Mouse (Mus musculus): ENCODE results near the gene Tnfsf11.

Gene Tnfsf11

GRCm38 (mm10) chr14:78307286-78308237 is at the start of gene Tnfsf11:
Gene Tnfsf11, minus strand, starts transcription at chr14:78308043.
- peak; percentile 9 to 10 for DNase-seq

GRCm38 (mm10) chr14:78356764-78357163 is 48.9 kb upstream of the Tnfsf11 start:
- DNase-seq = no peak

- DNase-seq = no peak
Measured at GRCm38 (mm10) chr14:78355381-78355780, 47.5 kb upstream of the Tnfsf11 start.

GRCm38 (mm10) chr14:78352865-78353264 is 45.0 kb upstream of the Tnfsf11 start:
- no peak for DNase-seq

- no peak for DNase-seq
Measured at GRCm38 (mm10) chr14:78351544-78351943, 43.7 kb upstream of the Tnfsf11 start.

GRCm38 (mm10) chr14:78347715-78348114 is 39.9 kb upstream of the Tnfsf11 start:
- DNase-seq = no peak

- DNase-seq = no peak
Measured at GRCm38 (mm10) chr14:78343007-78343406, 35.2 kb upstream of the Tnfsf11 start.

GRCm38 (mm10) chr14:78342146-78342545 is 34.3 kb upstream of the Tnfsf11 start:
- DNase-seq = no peak

GRCm38 (mm10) chr14:78333341-78333740 is 25.5 kb upstream of the Tnfsf11 start:
- DNase-seq = no peak

- DNase-seq = no peak
Measured at GRCm38 (mm10) chr14:78331368-78331767, 23.5 kb upstream of the Tnfsf11 start.

GRCm38 (mm10) chr14:78330576-78331300 is 22.9 kb upstream of the Tnfsf11 start:
- DNase-seq = peak in 1 of 2 experiments; percentile 11

- DNase-seq = no peak
Measured at GRCm38 (mm10) chr14:78329765-78330451, 22.1 kb upstream of the Tnfsf11 start.

- DNase-seq = no peak
Measured at GRCm38 (mm10) chr14:78323356-78323755, 15.5 kb upstream of the Tnfsf11 start.

GRCm38 (mm10) chr14:78322916-78323315 is 15.1 kb upstream of the Tnfsf11 start:
- DNase-seq = no peak

- no peak for DNase-seq
Measured at GRCm38 (mm10) chr14:78320248-78320647, 12.4 kb upstream of the Tnfsf11 start.

- DNase-seq = no peak
Measured at GRCm38 (mm10) chr14:78319580-78319979, 11.7 kb upstream of the Tnfsf11 start.

- no peak for DNase-seq
Measured at GRCm38 (mm10) chr14:78319000-78319399, 11.2 kb upstream of the Tnfsf11 start.

- DNase-seq = no peak
Measured at GRCm38 (mm10) chr14:78317623-78318022, 9.8 kb upstream of the Tnfsf11 start.

- DNase-seq = no peak
Measured at GRCm38 (mm10) chr14:78300914-78301313, 6.9 kb downstream of the Tnfsf11 start.

- DNase-seq = no peak
Measured at GRCm38 (mm10) chr14:78292687-78293086, 15.2 kb downstream of the Tnfsf11 start.

GRCm38 (mm10) chr14:78289912-78290523 is 17.8 kb downstream of the Tnfsf11 start:
- DNase-seq = no peak

GRCm38 (mm10) chr14:78288903-78289302 is 18.9 kb downstream of the Tnfsf11 start:
- no peak for DNase-seq

Data from spleen, adult 18-20 months (tissue).